Mouse (Mus musculus) forebrain, embryonic 11.5 days (tissue): ENCODE measurements around the gene Tra2b. TPM values are rescaled to one million over a fixed set of nuclear protein-coding genes. Genes with fewer than 3 reads are reported as not detected.

Source experiments
- polyA plus RNA-seq: library from polyadenylated mRNA; unstranded; fragments of >200 nt; fragmentation: Nextera tagmentation; extraction: Ambion mirVana; gene quantifications from 2 replicates; pipeline ENCODE4 v1.2.1, GENCODE M21; 2014

The Tra2b gene
- polyA plus RNA-seq, 1 experiment from 2014 or later: 514 TPM

Other genes starting within 250 kb of the Tra2b start
- gene Igf2bp2, start 102.7 kb downstream of the Tra2b start, polyA plus RNA-seq: 155 and 169 TPM in 2 replicates
- 25.9 and 27.7 TPM in 2 replicates for gene Etv5, start 173.7 kb upstream of the Tra2b start, polyA plus RNA-seq